Mouse (Mus musculus) right cerebral cortex, postnatal 14 days (tissue): ENCODE results near the gene Cbx2.
A peak's percentile ranks its signal among the peaks of the same experiment; 100 is the strongest.

Experiments
- DNase-seq: peaks from one replicate; pipeline ENCODE4 v3.0.0; 2022

The Cbx2 gene

DNA sequence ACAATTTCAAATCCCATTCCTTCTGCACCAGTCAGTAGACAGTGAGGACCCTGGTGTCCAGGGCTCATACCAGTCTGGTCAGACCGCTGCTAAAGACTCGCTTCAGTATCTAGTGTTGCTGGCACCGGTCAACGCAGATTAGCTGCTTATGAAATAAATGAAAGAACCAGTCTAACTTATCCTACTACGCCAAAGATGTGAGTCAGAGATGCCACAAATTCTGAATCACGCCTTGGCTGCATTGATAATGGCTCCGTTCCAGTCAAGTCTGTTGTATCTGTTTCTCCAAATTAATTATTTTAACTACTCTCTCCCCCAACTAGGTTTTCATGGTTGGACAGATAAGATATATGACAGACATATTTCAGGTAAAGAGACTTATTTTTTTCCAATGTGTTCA, 1.6 kb upstream of the Cbx2 start:
- peak; percentile 2 for DNase-seq

- DNase-seq: peak; percentile 2
Observed at GRCm38 (mm10) chr11:119022068-119022894, 481 bp upstream of the Cbx2 start.

DNA sequence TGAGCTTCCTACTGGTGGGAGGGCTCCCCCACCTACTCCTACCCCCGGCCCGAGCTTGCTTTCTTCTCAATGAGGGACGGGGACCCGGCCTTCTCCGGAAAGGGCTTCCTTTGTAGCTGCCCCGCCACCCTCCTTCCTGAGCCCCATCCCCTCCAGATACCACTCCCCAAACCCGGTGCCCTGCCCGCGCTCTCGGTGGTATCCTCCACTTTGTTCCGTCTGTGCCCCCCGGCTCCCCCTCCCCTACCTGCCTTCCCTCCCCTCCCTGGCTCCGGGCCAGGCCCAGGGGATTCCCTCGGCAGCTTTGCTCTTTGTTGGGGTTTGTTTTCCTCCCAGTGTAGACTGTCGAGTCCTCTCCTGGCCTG, 836 bp downstream of the Cbx2 start:
- DNase-seq: peak; percentile 18

DNA sequence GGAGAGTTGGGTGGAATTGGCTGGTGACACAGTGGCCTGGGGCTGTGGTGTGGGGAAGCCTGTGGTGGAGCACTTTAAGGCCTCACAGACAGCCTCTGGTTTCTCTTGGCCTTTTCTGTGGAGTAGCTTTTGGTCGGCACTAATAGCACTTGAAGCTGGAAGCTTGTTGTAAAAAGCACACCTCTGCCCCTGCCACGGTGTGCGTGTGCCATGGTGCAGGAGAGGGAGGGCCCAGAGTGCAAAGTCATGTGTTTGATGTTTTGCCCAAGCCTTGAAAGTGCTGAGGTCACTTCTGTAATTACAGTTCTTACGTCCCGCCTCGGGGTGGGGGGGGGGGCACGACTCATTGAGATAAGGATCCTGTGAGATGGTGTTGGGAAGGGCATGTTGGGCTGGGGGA, 1.5 kb downstream of the Cbx2 start:
- DNase-seq: no peak

- peak; percentile 10 for DNase-seq
Observed at GRCm38 (mm10) chr11:119026203-119026602, 3.4 kb downstream of the Cbx2 start.

DNA sequence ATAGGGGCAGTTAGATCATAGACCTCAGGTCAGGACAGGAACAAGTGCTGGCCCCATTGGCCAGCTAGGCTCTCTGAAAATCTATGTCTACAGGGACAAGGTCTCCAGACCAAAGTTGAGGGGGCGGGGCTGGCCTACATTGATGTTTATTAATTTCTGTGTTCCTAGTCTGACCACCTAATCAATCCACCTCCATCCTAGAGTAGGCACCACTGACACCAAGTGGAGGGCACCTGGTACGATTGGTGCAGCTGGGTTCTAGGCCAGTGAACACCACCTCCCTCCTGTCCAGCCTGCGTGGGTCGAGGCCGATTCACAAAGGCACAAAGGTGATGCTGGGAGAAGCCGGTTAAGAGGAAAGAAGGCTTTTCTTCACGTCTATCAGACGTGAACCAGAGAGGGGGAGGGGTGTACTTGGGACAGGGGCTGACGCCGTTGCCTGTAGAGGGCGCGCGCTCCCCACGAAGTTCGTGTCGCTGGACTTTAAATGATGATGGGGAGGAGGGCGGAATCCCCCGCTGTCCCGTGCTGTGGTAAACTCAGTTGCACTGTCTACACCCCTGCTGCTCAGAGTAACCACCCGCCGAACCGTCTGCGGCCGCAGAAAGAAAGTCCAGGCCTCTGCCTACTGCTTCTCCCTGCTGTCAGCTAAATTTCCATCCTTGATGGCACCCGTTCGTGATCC, 11.3 kb downstream of the Cbx2 start:
- peak; percentile 86 for DNase-seq

DNA sequence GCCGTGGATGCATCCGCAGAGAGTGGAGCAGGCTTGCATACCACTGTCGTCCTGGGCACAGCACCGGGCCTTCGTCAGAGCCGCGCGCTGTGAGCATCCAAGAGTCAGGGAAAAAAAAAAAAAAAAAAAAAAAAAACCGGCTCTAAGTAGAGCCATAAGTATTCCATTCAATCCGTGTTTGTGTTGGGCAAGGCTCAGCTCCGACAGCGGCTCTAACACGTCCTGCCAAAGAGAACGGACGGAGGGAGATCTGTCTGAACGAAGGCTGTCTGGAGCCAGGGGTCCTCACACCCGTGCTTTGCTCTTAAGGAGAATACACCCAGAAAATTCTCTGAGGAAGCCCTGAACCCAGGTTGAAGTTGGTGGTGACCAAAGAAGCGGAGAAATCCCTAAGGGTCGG, 11.9 kb downstream of the Cbx2 start:
- DNase-seq: no peak

DNA sequence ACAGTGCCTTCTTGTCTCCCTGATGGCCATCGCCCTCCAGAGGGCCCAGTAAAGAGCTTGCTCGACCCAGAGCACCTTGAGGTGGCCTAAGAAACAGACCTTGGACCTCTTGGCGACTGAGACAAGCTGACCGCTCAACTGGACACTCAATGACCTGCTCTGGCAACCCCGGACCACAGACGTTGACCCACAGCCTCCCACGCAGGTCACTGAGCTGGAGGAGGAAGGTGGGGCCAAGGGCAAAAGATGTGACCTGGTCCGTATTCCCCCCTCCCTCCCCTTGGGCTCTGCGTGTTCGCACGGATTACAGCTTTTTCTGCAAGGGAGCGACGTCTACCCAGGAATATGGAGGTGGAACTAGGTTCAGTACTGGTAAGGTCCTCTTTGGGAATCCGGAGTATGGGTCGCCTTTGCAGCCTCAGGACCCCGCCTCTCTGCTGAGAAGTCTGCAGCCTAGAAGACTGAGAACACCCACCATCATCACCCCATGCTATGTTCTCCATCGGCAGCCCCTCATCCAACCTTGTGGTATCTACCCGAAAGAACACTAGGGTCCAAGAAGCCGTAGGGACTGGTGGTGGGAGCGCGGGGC, 12.4 kb downstream of the Cbx2 start:
- no peak for DNase-seq

DNA sequence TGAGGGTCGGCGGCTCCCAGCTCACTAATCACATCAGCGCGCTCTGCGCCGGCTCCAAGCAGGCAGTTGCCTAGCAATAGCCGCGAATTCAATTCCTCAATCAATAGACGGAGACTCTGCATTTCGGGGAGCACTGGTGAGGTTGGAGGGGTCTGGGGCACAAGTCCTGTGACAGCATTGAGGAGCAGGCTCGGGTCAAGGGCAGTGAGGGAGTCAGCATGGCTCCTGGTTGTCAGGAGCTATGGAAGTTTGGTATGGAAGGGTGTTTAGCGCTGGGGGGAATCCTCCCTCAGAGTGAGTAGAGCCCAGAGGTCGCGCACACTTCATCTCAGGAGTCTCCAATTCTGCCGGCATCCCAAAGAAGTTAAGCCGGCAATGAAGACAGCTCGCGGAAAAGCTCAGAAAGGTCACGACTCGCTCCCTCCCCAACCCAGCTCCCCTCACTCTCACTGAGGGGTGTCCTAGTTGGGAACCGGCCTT, 13.0 kb downstream of the Cbx2 start:
- DNase-seq: no peak

GRCm38 (mm10) chr11:119036447-119036846, 13.7 kb downstream of the Cbx2 start:
- DNase-seq: no peak

- no peak for DNase-seq
Observed at GRCm38 (mm10) chr11:119036934-119037779, 14.4 kb downstream of the Cbx2 start.

DNA sequence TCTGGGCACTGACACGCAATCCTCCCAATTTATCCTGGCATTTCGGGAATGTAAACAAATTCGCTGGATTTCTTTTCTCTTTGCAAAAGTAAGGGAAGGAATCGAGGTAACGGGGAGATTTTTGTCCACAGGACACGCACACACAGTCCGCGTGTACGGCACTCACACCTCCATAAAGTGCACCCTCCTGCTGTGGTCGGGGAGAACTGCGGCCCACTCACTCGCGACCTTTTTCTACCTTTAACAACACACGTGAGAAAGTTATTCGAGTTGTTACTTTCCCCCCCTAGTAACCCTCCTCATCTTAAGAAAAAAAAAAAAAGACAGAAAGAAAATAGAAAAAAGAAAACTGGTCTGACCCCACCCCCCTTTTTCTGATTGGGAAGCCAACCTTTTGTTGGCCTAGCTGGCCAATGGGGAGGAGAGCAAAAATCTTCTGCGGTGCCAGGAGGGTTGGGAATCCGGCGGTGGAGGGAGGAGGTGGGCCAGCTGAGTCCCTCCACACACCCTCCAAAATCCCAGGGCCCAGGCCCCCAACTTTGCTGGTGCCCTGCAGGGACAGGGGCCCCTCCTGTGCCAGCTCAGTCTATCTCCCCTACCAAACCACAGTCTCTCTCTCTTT, 15.1 kb downstream of the Cbx2 start:
- no peak for DNase-seq

- DNase-seq: no peak
Observed at GRCm38 (mm10) chr11:119038744-119039484, 16.2 kb downstream of the Cbx2 start.

GRCm38 (mm10) chr11:119039732-119040512, 17.2 kb downstream of the Cbx2 start:
- DNase-seq: no peak

DNA sequence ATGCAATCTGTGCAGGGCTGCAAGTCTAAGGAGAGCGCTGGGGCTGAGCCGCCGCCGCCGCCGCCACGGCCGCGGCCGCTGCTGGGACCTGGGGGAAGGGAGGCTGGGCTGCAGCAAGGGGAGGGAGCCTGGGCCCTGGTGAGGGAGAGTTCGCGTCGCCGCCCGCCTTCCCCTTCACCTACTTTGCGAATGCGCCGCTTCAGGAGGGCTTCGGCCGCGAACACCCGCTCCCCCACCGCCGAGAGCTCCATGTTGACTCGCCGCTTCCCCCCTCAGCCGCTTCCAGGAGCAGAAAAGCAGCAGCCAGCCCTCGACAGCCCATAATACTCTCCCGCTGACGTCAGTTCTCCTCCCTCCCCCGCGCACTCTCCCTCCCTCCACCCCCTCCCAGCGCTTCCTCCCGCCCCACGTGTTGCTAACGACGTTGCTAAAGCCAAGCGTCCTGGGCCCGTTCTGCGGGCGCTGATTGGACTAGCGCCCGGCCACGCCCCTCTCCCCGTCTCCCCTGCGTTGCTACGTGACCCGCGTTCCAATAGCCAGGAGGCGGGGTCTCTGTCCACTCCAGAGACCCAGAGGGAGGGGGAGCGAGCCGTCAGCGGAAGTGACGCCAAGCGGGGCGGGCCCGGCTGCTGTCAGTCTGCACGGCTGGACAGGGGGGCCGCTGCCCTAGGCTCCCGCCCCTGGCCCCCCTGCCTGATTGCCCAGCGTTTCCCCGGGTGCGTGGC, 18.0 kb downstream of the Cbx2 start, which contains the start of gene Cbx8:
Cbx8 (minus strand) TSS at position 370 of the 725 bp plus-strand sequence.
- peak; percentile 99 for DNase-seq

DNA sequence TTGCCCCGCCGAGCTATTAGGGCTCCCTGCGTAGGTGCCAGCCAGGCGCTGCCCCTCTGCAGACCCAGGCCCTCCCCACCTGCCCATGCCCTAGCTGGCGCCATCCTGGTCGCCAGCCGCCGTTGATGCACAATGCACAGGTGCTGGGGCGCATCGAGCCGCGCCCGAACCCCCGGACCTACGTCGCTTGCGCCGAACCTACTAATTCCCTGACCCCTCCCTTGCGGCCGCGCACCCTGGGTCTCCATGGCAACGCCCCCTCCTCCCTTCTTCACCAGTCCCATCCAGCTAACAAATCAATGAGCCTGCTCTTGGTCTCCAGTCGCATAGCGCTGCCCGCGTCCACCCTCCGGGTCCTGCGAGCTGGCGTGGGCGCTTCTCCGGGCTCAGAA, 18.6 kb downstream of the Cbx2 start:
- DNase-seq: peak; percentile 74

GRCm38 (mm10) chr11:119041750-119042465, 19.1 kb downstream of the Cbx2 start:
- no peak for DNase-seq

- DNase-seq: no peak
Observed at GRCm38 (mm10) chr11:119042466-119043272, 19.9 kb downstream of the Cbx2 start.

GRCm38 (mm10) chr11:119043273-119043540, 20.4 kb downstream of the Cbx2 start:
- DNase-seq: no peak
